Mouse (Mus musculus): Measurements from ENCODE around the gene Gm49336.

DNA sequence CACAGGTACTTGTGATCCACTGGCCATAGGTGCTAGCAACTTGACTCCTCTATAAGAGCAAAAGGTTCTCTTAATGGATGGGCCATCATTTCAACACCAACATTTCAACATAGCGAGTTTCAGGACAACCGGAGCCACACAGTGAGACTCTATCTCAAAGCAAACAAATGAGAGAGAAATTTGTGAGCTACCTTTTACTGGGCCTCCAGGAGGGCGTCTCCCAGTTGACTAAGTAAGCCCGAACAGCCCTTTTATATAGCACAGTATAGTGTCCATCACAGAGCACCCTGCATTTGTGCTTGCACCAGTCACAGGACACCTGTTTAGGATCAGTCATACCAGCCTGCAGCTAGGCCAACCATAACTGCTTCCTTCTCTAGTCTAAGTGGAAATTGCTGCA is 5.8 kb upstream of the Gm49336 start:
- no peak for TF ChIP-seq ZC3H11A (IDR thresholded peaks at IDR 0.05; ENCODE audit: borderline replicate concordance, low read depth, low read length)
- TF ChIP-seq CHD2 (IDR thresholded peaks at IDR 0.05; ENCODE audit: low read depth, low read length): no peak
- no peak for TF ChIP-seq MAFK (IDR thresholded peaks at IDR 0.05; ENCODE audit: insufficient read depth, low read depth, low read length)
- no peak for TF ChIP-seq ZNF384 (IDR thresholded peaks at IDR 0.05; ENCODE audit: low read depth, low read length)

Data from ES-E14 (cell line).